Mouse (Mus musculus) midbrain, embryonic 12.5 days (tissue): ENCODE results near the gene Urgcp. TPM values are rescaled to one million over a fixed set of nuclear protein-coding genes. Genes with fewer than 3 reads are reported as not detected.

Source experiments
- ATAC-seq: fragments of 200-750 bp; cut with Nextera tagmentation; 2 replicates; pipeline ENCODE4 v1.8.0; 2017; ENCODE audit warnings: low read depth, moderate TSS enrichment, moderate library complexity; ENCODE audit not compliant: low FRiP score
- H3K27ac ChIP-seq: fragments of 300-500 bp; sonication (generic); replicated peaks from 2 replicates; pipeline ENCODE4 v1.5.1; 2016; ENCODE audit warnings: mild to moderate bottlenecking
- H3K27me3 ChIP-seq: fragments of 300-500 bp; sonication (generic); 2 replicates; pipeline ENCODE4 v1.6.1; 2016; ENCODE audit warnings: mild to moderate bottlenecking
- H3K36me3 ChIP-seq: fragments of 300-500 bp; sonication (generic); 2 replicates; pipeline ENCODE4 v1.6.1; 2016
- H3K4me1 ChIP-seq: fragments of 300-500 bp; sonication (generic); 2 replicates; pipeline ENCODE4 v1.6.1; 2016
- H3K4me2 ChIP-seq: fragments of 300-500 bp; sonication (generic); replicated peaks from 2 replicates; pipeline ENCODE4 v1.6.1; 2016; ENCODE audit warnings: mild to moderate bottlenecking, moderate library complexity
- H3K4me3 ChIP-seq: fragments of 300-500 bp; sonication (generic); 2 replicates; pipeline ENCODE4 v1.5.1; 2016; ENCODE audit warnings: mild to moderate bottlenecking
- H3K9ac ChIP-seq: fragments of 300-500 bp; sonication (generic); replicated peaks from 2 replicates; pipeline ENCODE4 v1.6.1; 2016; ENCODE audit warnings: mild to moderate bottlenecking, moderate library complexity
- H3K9me3 ChIP-seq: fragments of 300-500 bp; sonication (generic); 2 replicates; pipeline ENCODE4 v1.6.1; 2016; ENCODE audit warnings: mild to moderate bottlenecking
- WGBS: fragments of 180-500 bp; shearing (Covaris S2); methylation state at CpG from one replicate; pipeline ENCODE4 v1.1.7; 2016; 5-methylcytosine and 5-hydroxymethylcytosine counted together
- polyA plus RNA-seq: library from polyadenylated mRNA; unstranded; fragments of >200 nt; fragmentation: Nextera tagmentation; extraction: Ambion mirVana; gene quantifications from 2 replicates; pipeline ENCODE4 v1.2.1, GENCODE M21; 2016

Gene Urgcp
- polyA plus RNA-seq, 1 experiment from 2014 or later, result 25.8 TPM

DNA sequence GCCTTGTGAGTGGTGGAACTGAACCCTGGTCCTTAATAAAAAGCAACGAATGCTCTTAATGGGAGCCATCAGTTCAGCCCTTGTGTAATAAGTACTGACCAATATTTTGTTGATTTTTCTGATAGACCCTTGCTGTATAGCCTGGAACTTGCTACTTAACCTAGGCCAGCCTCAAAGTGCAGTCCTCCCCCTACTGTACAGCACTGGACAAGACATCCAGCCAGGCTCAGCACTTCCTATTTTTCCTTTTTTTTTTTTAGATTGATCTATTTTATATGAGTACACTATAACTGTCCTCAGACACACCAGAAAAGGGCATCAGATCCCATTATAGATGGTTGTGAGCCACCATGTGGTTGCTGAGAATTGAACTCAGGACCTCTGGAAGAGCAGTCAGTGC is 58.8 kb downstream of the Urgcp start:
- WGBS, result 95% methylated on average over 1 of the region's 1 CpGs

DNA sequence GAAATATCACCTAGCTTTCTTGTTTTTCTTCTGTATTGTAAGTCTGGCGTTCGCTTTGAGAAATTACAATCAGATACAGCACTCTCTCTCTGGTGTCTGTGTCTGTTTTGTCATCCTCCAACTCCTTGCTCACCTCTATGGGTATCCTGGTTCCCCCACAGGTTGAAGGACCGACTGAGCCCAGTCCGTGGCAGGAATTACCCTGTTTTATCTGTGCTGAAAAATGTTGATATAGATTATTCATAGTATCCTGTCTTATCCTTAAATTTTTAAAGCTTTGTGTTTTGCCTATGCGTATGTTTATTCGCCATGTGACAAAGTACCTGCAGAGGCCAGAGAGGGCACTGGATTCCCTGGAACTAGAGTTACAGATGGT is 59.2 kb downstream of the Urgcp start:
- Histone ChIP-seq H3K9ac (no peak overlapping the region), H3K4me3 (no peak overlapping the region), H3K36me3 (peaks cover 23% of the 10 kb centered on the region), H3K27me3 (no peaks in the 10 kb centered on the region), H3K4me2 (no peak overlapping the region), H3K4me1 (peaks cover 13% of the 10 kb centered on the region), H3K9me3 (no peaks in the 10 kb centered on the region), H3K27ac (no peak overlapping the region)
- 94% methylated on average over 6 of the region's 6 CpGs for WGBS
- ATAC-seq, result no peak

More for the DNA sequence above, 58.8 kb downstream of the Urgcp start:
- H3K27me3 ChIP-seq, result no peaks in the 10 kb centered on the region
- no peak overlapping the region for H3K4me2 ChIP-seq
- H3K9me3 ChIP-seq, result no peaks in the 10 kb centered on the region
- no peak overlapping the region for H3K27ac ChIP-seq
- peaks cover 23% of the 10 kb centered on the region for H3K36me3 ChIP-seq
- ATAC-seq, result no peak
- peaks cover 13% of the 10 kb centered on the region for H3K4me1 ChIP-seq
- no peak overlapping the region for H3K4me3 ChIP-seq
- no peak overlapping the region for H3K9ac ChIP-seq

GRCm38 (mm10) chr11:5702271-5702956 is 59.8 kb downstream of the Urgcp start:
- Histone ChIP-seq H3K27me3 (no peaks in the 10 kb centered on the region), H3K4me3 (no peak overlapping the region), H3K36me3 (peaks cover 23% of the 10 kb centered on the region), H3K4me1 (peaks cover 13% of the 10 kb centered on the region), H3K4me2 (no peak overlapping the region), H3K27ac (no peak overlapping the region), H3K9ac (no peak overlapping the region), H3K9me3 (no peaks in the 10 kb centered on the region)
- 84% methylated on average over 5 of the region's 5 CpGs for WGBS
- ATAC-seq, result no peak

DNA sequence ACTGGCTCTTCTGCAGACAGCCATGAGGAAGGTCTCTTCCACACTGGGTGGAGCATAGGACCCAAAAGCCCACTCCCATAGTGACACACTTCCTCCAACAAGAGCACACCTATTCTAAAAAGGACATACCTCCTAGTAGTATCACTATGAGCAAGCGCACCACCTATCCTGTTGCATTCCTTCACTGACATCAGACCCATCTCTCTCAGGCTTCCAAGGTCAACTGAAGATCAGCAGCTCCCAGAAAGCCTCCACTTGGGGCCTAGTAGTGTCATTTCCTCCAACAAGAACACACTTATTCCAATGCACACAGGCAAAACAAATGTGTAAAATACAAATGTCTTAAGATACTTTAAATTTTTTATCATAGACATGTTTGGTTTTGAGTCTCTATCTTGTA is 60.4 kb downstream of the Urgcp start:
- no peak overlapping the region for H3K27ac ChIP-seq
- no peak overlapping the region for H3K4me2 ChIP-seq
- peaks cover 23% of the 10 kb centered on the region for H3K36me3 ChIP-seq
- H3K27me3 ChIP-seq, result no peaks in the 10 kb centered on the region
- no peak overlapping the region for H3K9ac ChIP-seq
- 100% methylated on average over 1 of the region's 1 CpGs for WGBS
- H3K9me3 ChIP-seq, result no peaks in the 10 kb centered on the region
- ATAC-seq, result no peak
- no peak overlapping the region for H3K4me3 ChIP-seq
- peaks cover 11% of the 10 kb centered on the region for H3K4me1 ChIP-seq

DNA sequence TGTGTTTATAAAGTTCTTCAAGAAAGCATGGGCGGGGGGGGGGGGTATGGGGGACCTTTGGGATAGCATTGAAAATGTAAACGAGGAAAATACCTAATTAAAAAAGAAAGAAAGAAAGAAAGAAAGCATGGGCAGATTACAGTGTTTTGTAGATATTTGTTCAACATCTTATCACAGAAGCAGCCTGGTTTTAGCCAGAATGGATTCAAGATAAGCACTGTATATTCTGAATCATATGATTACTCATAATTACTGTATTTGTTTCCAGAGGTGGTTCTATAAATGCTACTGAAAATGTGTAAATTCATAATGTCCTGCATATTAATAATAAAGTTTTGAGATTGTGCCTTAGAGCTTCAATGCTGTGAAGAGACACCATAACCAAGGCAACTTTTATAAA is 60.9 kb downstream of the Urgcp start:
- 58% methylated on average over 2 of the region's 2 CpGs for WGBS
- Histone ChIP-seq H3K4me2 (no peak overlapping the region), H3K9ac (no peak overlapping the region), H3K36me3 (peaks cover 23% of the 10 kb centered on the region), H3K4me1 (peaks cover 6% of the 10 kb centered on the region), H3K27me3 (no peaks in the 10 kb centered on the region), H3K9me3 (no peaks in the 10 kb centered on the region), H3K4me3 (no peak overlapping the region), H3K27ac (no peak overlapping the region)
- ATAC-seq, result no peak

GRCm38 (mm10) chr11:5700808-5701207 is 61.4 kb downstream of the Urgcp start:
- 0 out of 2 replicates have a peak, but pooled peaks cover under 1% of the 10 kb centered on the region for H3K4me1 ChIP-seq
- no peak overlapping the region for H3K9ac ChIP-seq
- H3K9me3 ChIP-seq, result no peaks in the 10 kb centered on the region
- no peaks in the 10 kb centered on the region for H3K27me3 ChIP-seq
- 88% methylated on average over 7 of the region's 7 CpGs for WGBS
- no peak overlapping the region for H3K4me2 ChIP-seq
- no peak for ATAC-seq
- no peak overlapping the region for H3K4me3 ChIP-seq
- H3K27ac ChIP-seq, result no peak overlapping the region
- H3K36me3 ChIP-seq, result peaks cover 23% of the 10 kb centered on the region

DNA sequence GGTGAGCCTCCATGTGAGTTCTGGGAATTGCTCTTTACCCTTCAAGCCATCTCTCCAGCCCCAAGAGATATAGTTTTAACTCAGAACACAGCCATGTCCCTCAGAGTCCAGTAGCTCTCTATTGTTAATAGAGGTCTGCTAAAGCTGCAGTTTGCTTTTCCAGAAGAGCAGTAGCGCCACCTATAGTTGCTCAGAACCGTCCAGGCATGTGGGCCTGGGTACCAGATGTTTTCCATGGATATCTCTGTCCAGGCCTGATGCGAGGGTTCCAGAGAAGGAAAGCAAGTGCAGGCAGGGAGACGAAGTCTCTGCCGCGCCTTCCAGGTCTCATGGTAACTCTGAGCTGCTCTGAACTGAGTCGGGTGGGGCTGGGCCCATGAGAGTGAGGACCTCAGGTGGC is 70.4 kb downstream of the Urgcp start:
- Histone ChIP-seq H3K27ac (no peak overlapping the region), H3K27me3 (no peaks in the 10 kb centered on the region), H3K4me1 (no peaks in the 10 kb centered on the region), H3K4me2 (no peak overlapping the region), H3K36me3 (no peaks in the 10 kb centered on the region), H3K4me3 (no peak overlapping the region), H3K9me3 (0 out of 2 replicates have a peak, but pooled peaks cover 3% of the 10 kb centered on the region), H3K9ac (no peak overlapping the region)
- 41% methylated on average over 7 of the region's 7 CpGs for WGBS
- ATAC-seq, result no peak

DNA sequence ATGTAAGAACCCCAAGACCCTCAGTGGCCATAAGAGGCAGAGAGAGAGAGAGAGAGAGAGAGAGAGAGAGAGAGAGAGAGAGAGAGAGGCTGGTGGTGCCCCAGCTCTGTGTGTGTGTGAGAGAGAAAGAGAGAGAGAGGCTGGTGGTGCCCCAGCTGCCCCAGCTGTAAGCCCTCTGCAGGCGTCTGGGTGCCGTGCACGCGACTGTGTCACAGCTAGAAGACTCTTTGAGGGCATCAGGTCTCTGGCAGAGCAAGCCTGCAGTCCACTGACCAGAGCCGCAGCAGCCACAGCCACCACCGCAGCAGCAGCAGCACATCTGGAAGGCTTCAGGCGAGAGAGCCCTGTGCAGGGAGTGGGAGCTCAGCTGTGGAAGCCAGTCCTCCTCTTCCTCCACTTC is 77.9 kb downstream of the Urgcp start:
- Histone ChIP-seq H3K4me1 (no peaks in the 10 kb centered on the region), H3K4me2 (no peak overlapping the region), H3K4me3 (no peak overlapping the region), H3K36me3 (no peaks in the 10 kb centered on the region), H3K9ac (no peak overlapping the region), H3K27ac (no peak overlapping the region), H3K9me3 (no peaks in the 10 kb centered on the region), H3K27me3 (no peaks in the 10 kb centered on the region)
- no peak for ATAC-seq
- WGBS, result 45% methylated on average over 7 of the region's 7 CpGs

DNA sequence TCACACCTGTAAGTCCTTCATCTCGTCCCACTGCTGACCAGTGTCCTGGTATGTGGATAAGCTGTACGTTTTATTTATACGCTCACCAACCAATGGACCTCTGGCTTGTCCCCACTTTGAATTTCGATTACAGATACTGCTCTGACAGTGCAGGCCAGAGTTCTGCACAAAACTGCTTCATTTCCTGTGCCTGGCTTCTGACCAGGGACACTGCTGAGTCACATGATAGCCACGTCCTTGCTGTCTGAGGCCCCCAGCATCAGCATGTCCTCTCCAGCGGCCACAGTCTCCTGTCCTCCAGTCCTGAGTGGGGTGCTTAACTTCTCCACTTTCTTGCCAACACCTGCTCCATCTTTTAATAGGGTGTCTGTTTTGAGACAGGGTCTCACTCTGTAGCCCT is 79.6 kb downstream of the Urgcp start:
- Histone ChIP-seq H3K9me3 (no peaks in the 10 kb centered on the region), H3K27me3 (no peaks in the 10 kb centered on the region), H3K9ac (no peak overlapping the region), H3K27ac (no peak overlapping the region), H3K4me2 (no peak overlapping the region), H3K4me1 (no peaks in the 10 kb centered on the region), H3K36me3 (no peaks in the 10 kb centered on the region), H3K4me3 (no peak overlapping the region)
- ATAC-seq, result no peak
- WGBS, result 81% methylated on average over 6 of the region's 6 CpGs

Other genes with a start within 250 kb of the Urgcp start
- gene Xbp1, start 241.7 kb downstream of the Urgcp start, polyA plus RNA-seq, result 113 and 114 TPM in 2 replicates
- 25.8 and 29.6 TPM in 2 replicates for gene Ccdc117, start 220.2 kb downstream of the Urgcp start, polyA plus RNA-seq
- 0.20 TPM in 1 of 2 replicates, not detected in the other for gene Ankrd36, start 192.7 kb downstream of the Urgcp start, polyA plus RNA-seq
- gene Mrps24, start 46.7 kb downstream of the Urgcp start, polyA plus RNA-seq, result 154 and 158 TPM in 2 replicates
- 148 and 149 TPM in 2 replicates for gene Dbnl, start 26.1 kb upstream of the Urgcp start, polyA plus RNA-seq
- gene Pgam2, start 41.4 kb upstream of the Urgcp start, polyA plus RNA-seq, result 3.2 and 5.5 TPM in 2 replicates
- gene Polm, start 75.6 kb upstream of the Urgcp start, polyA plus RNA-seq, result 9.1 and 9.3 TPM in 2 replicates
- 33.1 and 51.5 TPM in 2 replicates for gene Aebp1, start 99.6 kb upstream of the Urgcp start, polyA plus RNA-seq
- 90.8 and 91.9 TPM in 2 replicates for gene Pold2, start 115.9 kb upstream of the Urgcp start, polyA plus RNA-seq
- 1.2 and 1.4 TPM in 2 replicates for gene Myl7, start 136.4 kb upstream of the Urgcp start, polyA plus RNA-seq
- 2.6 and 3.0 TPM in 2 replicates for gene Gck, start 187.7 kb upstream of the Urgcp start, polyA plus RNA-seq
- gene Ykt6, start 193.3 kb upstream of the Urgcp start, polyA plus RNA-seq, result 57.9 and 59.1 TPM in 2 replicates